Mouse (Mus musculus): ENCODE measurements around the gene Zfp612. TPM values are rescaled to one million over a fixed set of nuclear protein-coding genes. Genes with fewer than 3 reads are reported as not detected.

Zfp612 gene
- polyA plus RNA-seq, 1 experiment from 2014 or later, result 12.5 TPM

DNA sequence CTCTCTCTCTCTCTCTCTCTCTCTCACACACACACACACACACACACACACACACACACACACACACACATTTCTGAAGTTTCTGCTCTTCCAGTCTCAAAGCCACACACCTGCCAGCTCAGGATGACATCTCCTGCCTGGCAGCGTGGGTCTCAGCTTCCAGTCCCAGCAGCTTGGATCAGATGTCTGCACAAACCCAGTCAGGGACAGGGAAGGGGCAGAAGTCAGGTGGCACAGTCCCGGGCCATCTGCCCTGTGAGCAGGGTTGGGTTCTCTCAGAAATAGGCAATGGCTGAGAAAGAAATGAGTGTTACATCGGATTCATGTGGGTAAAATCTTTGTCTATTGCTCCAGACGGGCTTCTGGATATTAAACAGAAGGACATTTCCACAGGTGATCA, 61.2 kb downstream of the Zfp612 start:
- peaks cover 3% of the 10 kb centered on the region; the same call in 1 of the 2 replicates for H3K9me3 ChIP-seq
- no peak overlapping the region for H3K4me2 ChIP-seq (replicated peaks)
- H3K9ac ChIP-seq, result no peak overlapping the region
- no peaks in the 10 kb centered on the region for H3K27me3 ChIP-seq
- no peak overlapping the region for H3K27ac ChIP-seq
- no peak for ATAC-seq (ENCODE audit: low FRiP score, low read depth)
- H3K36me3 ChIP-seq, result no peaks in the 10 kb centered on the region
- no peak overlapping the region for H3K4me3 ChIP-seq
- no peaks in the 10 kb centered on the region for H3K4me1 ChIP-seq
- 74% methylated on average over 4 of the region's 4 CpGs for WGBS

Other genes starting within 250 kb of the Zfp612 start
- gene Phlpp2, start 211.2 kb upstream of the Zfp612 start, polyA plus RNA-seq (2015; fragmentation: Nextera tagmentation; extraction: Ambion mirVana), result 4.2 and 4.4 TPM in 2 replicates
- 0.97 and 1.4 TPM in 2 replicates for gene Marveld3, start 117.5 kb upstream of the Zfp612 start, polyA plus RNA-seq (2015; fragmentation: Nextera tagmentation; extraction: Ambion mirVana)
- not detected in 2 replicates for gene Tat, start 89.3 kb upstream of the Zfp612 start, polyA plus RNA-seq (2015; fragmentation: Nextera tagmentation; extraction: Ambion mirVana)
- not detected in 2 replicates for gene Chst4, start 40.0 kb upstream of the Zfp612 start, polyA plus RNA-seq (2015; fragmentation: Nextera tagmentation; extraction: Ambion mirVana)
- not detected in 2 replicates for gene Gm21964, start 21.5 kb downstream of the Zfp612 start, polyA plus RNA-seq (2015; fragmentation: Nextera tagmentation; extraction: Ambion mirVana)
- not detected in 2 replicates for gene Gm17720, start 23.0 kb downstream of the Zfp612 start, polyA plus RNA-seq (2015; fragmentation: Nextera tagmentation; extraction: Ambion mirVana)
- 4.0 and 4.1 TPM in 2 replicates for gene Calb2, start 88.5 kb downstream of the Zfp612 start, polyA plus RNA-seq (2015; fragmentation: Nextera tagmentation; extraction: Ambion mirVana)
- 7.6 and 8.0 TPM in 2 replicates for gene Cmtr2, start 135.9 kb downstream of the Zfp612 start, polyA plus RNA-seq (2015; fragmentation: Nextera tagmentation; extraction: Ambion mirVana)
- 0.28 and 0.31 TPM in 2 replicates for gene Hydin, start 187.2 kb downstream of the Zfp612 start, polyA plus RNA-seq (2015; fragmentation: Nextera tagmentation; extraction: Ambion mirVana)

Data from limb, embryonic 13.5 days (tissue).